Mouse (Mus musculus): Measurements from ENCODE around the gene Kcna6. TPM values are rescaled to one million over a fixed set of nuclear protein-coding genes. Genes with fewer than 3 reads are reported as not detected.

Kcna6 gene
- not detected for polyA plus RNA-seq (2017; shearing (Covaris generic))

GRCm38 (mm10) chr6:126740211-126741142, at the start of gene Kcna6:
TSS of gene Kcna6 (minus strand) at chr6:126740674.
- no peak for ATAC-seq

GRCm38 (mm10) chr6:126788863-126789262, 48.4 kb upstream of the Kcna6 start:
- no peak for ATAC-seq

GRCm38 (mm10) chr6:126784206-126784605, 43.7 kb upstream of the Kcna6 start:
- ATAC-seq = no peak

GRCm38 (mm10) chr6:126783651-126784066, 43.2 kb upstream of the Kcna6 start:
- no peak for ATAC-seq

- ATAC-seq = no peak
Measured at GRCm38 (mm10) chr6:126783056-126783455, 42.6 kb upstream of the Kcna6 start.

GRCm38 (mm10) chr6:126777889-126778288, 37.4 kb upstream of the Kcna6 start:
- no peak for ATAC-seq

- ATAC-seq = no peak
Measured at GRCm38 (mm10) chr6:126773873-126774272, 33.4 kb upstream of the Kcna6 start.

- ATAC-seq = no peak
Measured at GRCm38 (mm10) chr6:126772326-126772725, 31.9 kb upstream of the Kcna6 start.

GRCm38 (mm10) chr6:126770146-126770731, 29.8 kb upstream of the Kcna6 start:
- no peak for ATAC-seq

GRCm38 (mm10) chr6:126768957-126769665, 28.6 kb upstream of the Kcna6 start:
- ATAC-seq = peak; percentile 66

- no peak for ATAC-seq
Measured at GRCm38 (mm10) chr6:126767610-126768532, 27.4 kb upstream of the Kcna6 start.

- no peak for ATAC-seq
Measured at GRCm38 (mm10) chr6:126766552-126766951, 26.1 kb upstream of the Kcna6 start.

GRCm38 (mm10) chr6:126764563-126765091, 24.2 kb upstream of the Kcna6 start:
- no peak for ATAC-seq

- no peak for ATAC-seq
Measured at GRCm38 (mm10) chr6:126761362-126761761, 20.9 kb upstream of the Kcna6 start.

- ATAC-seq = no peak
Measured at GRCm38 (mm10) chr6:126755729-126756411, 15.4 kb upstream of the Kcna6 start.

GRCm38 (mm10) chr6:126752520-126752919, 12.0 kb upstream of the Kcna6 start:
- ATAC-seq = no peak

- ATAC-seq = no peak
Measured at GRCm38 (mm10) chr6:126745888-126746287, 5.4 kb upstream of the Kcna6 start.

- no peak for ATAC-seq
Measured at GRCm38 (mm10) chr6:126742610-126743009, 2.1 kb upstream of the Kcna6 start.

GRCm38 (mm10) chr6:126739326-126740210, 906 bp downstream of the Kcna6 start:
- no peak for ATAC-seq

GRCm38 (mm10) chr6:126736996-126737395, 3.5 kb downstream of the Kcna6 start:
- ATAC-seq = no peak
